Mouse (Mus musculus) cerebellum, adult 2 months (tissue): ENCODE results near the gene Kbtbd12. TPM values are rescaled to one million over a fixed set of nuclear protein-coding genes. Genes with fewer than 3 reads are reported as not detected.

ENCODE experiments used
- DNase-seq, 2 experiments: peaks; one replicate each; pipeline ENCODE4 v3.0.0; 2021
- H3K27ac ChIP-seq: fragments of 200-500 bp; 2 replicates; pipeline ENCODE4 v1.5.1; 2012; ENCODE audit warnings: low read length, control low read depth, inconsistent platforms; ENCODE audit not compliant: insufficient read depth
- H3K27me3 ChIP-seq: fragments of 200-500 bp; 2 replicates; pipeline ENCODE4 v1.6.1; 2012; ENCODE audit warnings: inconsistent platforms, mild to moderate bottlenecking, low read length, moderate library complexity; ENCODE audit not compliant: control insufficient read depth, insufficient read depth
- H3K4me1 ChIP-seq: fragments of 200-500 bp; 2 replicates; pipeline ENCODE4 v1.6.1; 2011; ENCODE audit warnings: low read length; ENCODE audit not compliant: control insufficient read depth, insufficient read depth
- H3K4me3 ChIP-seq: fragments of 200-500 bp; replicated peaks from 2 replicates; pipeline ENCODE3; 2011; ENCODE audit warnings: mild to moderate bottlenecking, low read depth, low read length, control low read depth; ENCODE audit not compliant: insufficient read depth
- CTCF ChIP-seq: fragments of 200-500 bp; IDR thresholded peaks from 2 replicates; pipeline ENCODE4 v1.5.1; 2011; ENCODE audit warnings: low read depth, mild to moderate bottlenecking, control low read depth, low read length, moderate library complexity, borderline replicate concordance; ENCODE audit not compliant: insufficient read depth
- POLR2A ChIP-seq: fragments of 200-500 bp; IDR thresholded peaks from 2 replicates; pipeline ENCODE4 v1.6.1; 2011; ENCODE audit warnings: low read length, control low read depth, borderline replicate concordance; ENCODE audit not compliant: insufficient read depth
- WGBS: fragments of 180-500 bp; shearing (Covaris S2); methylation state at CpG from one replicate; pipeline ENCODE4 v1.1.7; 2018; 5-methylcytosine and 5-hydroxymethylcytosine counted together
- polyA plus RNA-seq: library from polyadenylated mRNA; depleted of rRNA; stranded (reverse); fragments of >200 nt; gene quantifications from 2 replicates; pipeline ENCODE4 v1.2.3, GENCODE M21; 2012; rRNA removed

The Kbtbd12 gene
- polyA plus RNA-seq, 1 experiment: 0.13 TPM

- Histone ChIP-seq H3K4me3 (no peak overlapping the region), H3K4me1 (0 out of 2 replicates have a peak, but pooled peaks cover 4% of the 10 kb centered on the region)
- 84% methylated on average over 4 of the region's 4 CpGs for WGBS
These were observed 134.7 kb downstream of the Kbtbd12 start for GRCm38 (mm10) chr6:88503044-88503443.

GRCm38 (mm10) chr6:88502030-88502970 is 135.4 kb downstream of the Kbtbd12 start:
- H3K4me3 ChIP-seq: no peak overlapping the region
- no peaks in the 10 kb centered on the region for H3K27me3 ChIP-seq
- no peak for TF ChIP-seq POLR2A
- TF ChIP-seq CTCF: no peak
- H3K27ac ChIP-seq: no peak overlapping the region
- 0 out of 2 replicates have a peak, but pooled peaks cover 4% of the 10 kb centered on the region for H3K4me1 ChIP-seq
- WGBS: 72% methylated on average over 13 of the region's 13 CpGs
- no peak for DNase-seq

More at GRCm38 (mm10) chr6:88503044-88503443, 134.7 kb downstream of the Kbtbd12 start:
- no peaks in the 10 kb centered on the region for H3K27me3 ChIP-seq
- no peak for DNase-seq
- no peak overlapping the region for H3K27ac ChIP-seq
- TF ChIP-seq CTCF: no peak
- TF ChIP-seq POLR2A: no peak

GRCm38 (mm10) chr6:88500405-88500767 is 137.4 kb downstream of the Kbtbd12 start:
- WGBS: 7% methylated on average over 3 of the region's 3 CpGs
- no peak for TF ChIP-seq CTCF
- Histone ChIP-seq H3K27me3 (no peaks in the 10 kb centered on the region), H3K27ac (no peak overlapping the region), H3K4me3 (peak overlapping the region; percentile 64), H3K4me1 (peaks cover 7% of the 10 kb centered on the region; the same call in 1 of the 2 replicates)
- peak in 1 of 2 experiments; percentile 9 for DNase-seq

- DNase-seq: peak; percentile 75 to 83
- Histone ChIP-seq H3K4me1 (peaks cover 9% of the 10 kb centered on the region; the same call in 1 of the 2 replicates), H3K27me3 (no peaks in the 10 kb centered on the region), H3K4me3 (peak overlapping the region; percentile 64), H3K27ac (peak overlapping the region; percentile 25; the same call in 1 of the 2 replicates)
- TF ChIP-seq POLR2A (no peak), CTCF (peak; percentile 83)
- WGBS: 5% methylated on average over 76 of the region's 76 CpGs
These were observed 138.0 kb downstream of the Kbtbd12 start for GRCm38 (mm10) chr6:88499481-88500404.

Other genes starting within 250 kb of the Kbtbd12 start
- gene Eefsec, start 191.4 kb downstream of the Kbtbd12 start, polyA plus RNA-seq: 17.0 and 17.3 TPM in 2 replicates
- 49.2 and 49.9 TPM in 2 replicates for gene Ruvbl1, start 172.5 kb downstream of the Kbtbd12 start, polyA plus RNA-seq
- 86.8 and 93.3 TPM in 2 replicates for gene Sec61a1, start 119.0 kb downstream of the Kbtbd12 start, polyA plus RNA-seq
- gene Mgll, start 86.5 kb upstream of the Kbtbd12 start, polyA plus RNA-seq: 63.4 and 69.2 TPM in 2 replicates
- 116 TPM in 2 replicates for gene Abtb1, start 204.0 kb upstream of the Kbtbd12 start, polyA plus RNA-seq
- gene Podxl2, start 237.1 kb upstream of the Kbtbd12 start, polyA plus RNA-seq: 538 and 541 TPM in 2 replicates